Comparison of ENCODE assay signal across 29 mouse cellular contexts in the genomic region with DNA sequence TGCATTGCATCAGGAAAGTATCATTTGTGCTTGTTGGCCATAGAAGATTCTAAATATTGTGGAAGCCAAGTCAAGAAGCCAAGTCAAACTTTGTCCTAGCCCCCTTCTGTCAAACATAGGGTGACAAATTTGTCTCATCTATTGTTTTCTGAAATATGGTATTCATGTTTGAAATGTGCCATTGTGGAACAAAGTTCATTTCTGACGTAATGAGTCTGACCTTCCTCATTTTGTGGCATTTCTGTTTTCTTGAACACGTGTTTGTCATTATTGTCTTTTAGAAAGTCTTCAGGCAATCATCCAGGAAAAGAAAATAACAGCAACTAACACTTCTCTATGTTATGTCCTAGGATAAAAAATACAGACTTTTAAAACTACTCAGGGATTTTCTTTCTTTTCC. TPM values are rescaled to one million over a fixed set of nuclear protein-coding genes. Genes with fewer than 3 reads are reported as not detected.
DNase-seq lines count a peak whose midpoint lies in the region; ATAC-seq and TF ChIP-seq lines count a peak whose summit lies in the region.
"Had no signal": no experiment of that assay in that cellular context is flagged by ENCODE, and none has a peak within 500 bp of the region (broad histone marks: within the 10 kb centered on the region; RNA-seq: fewer than 3 reads in every experiment).

No protein-coding gene starts in this region.

- peaks cover 14% of the 10 kb centered on the region for H3K4me1 ChIP-seq in liver, adult 2 months (ENCODE audit: control insufficient read depth, insufficient read depth, low read length)
- peaks cover 3 to 8% of the 10 kb centered on the region in 2 experiments for H3K4me1 ChIP-seq in MEL (ENCODE audit: control insufficient read depth in 1 of 2, insufficient read depth in 2 of 2, low read length in 2 of 2)
- H3K4me1 ChIP-seq: hindbrain, embryonic 10.5 days; hindbrain, embryonic 15.5 days; limb, embryonic 13.5 days; midbrain, embryonic 15.5 days had no signal

- TF ChIP-seq EP300 in MEL (IDR thresholded peaks at IDR 0.05; ENCODE audit: low read depth in 1 of 2, low read length in 2 of 2), result no peak; a peak in 1 of 4 replicates

- H3K27me3 ChIP-seq in liver, adult 2 months (ENCODE audit: control insufficient read depth, insufficient read depth, low read length), result no peaks in the 10 kb centered on the region
- no peaks in the 10 kb centered on the region for H3K27me3 ChIP-seq in MEL (ENCODE audit: control insufficient read depth in 1 of 2, insufficient read depth in 2 of 2, low read length in 2 of 2)
- H3K27me3 ChIP-seq: heart, embryonic 13.5 days; hindbrain, embryonic 15.5 days; limb, embryonic 13.5 days; liver, embryonic 13.5 days; midbrain, embryonic 15.5 days had no signal

- 12% methylated on average over 2 of the region's 2 CpGs for WGBS in liver, adult 2 months

- no peaks in the 10 kb centered on the region for H3K36me3 ChIP-seq in liver, adult 2 months (ENCODE audit: control insufficient read depth, insufficient read depth, low read length)
- peaks cover 0 to 16% of the 10 kb centered on the region in 2 experiments; a peak in 2 of 4 replicates for H3K36me3 ChIP-seq in MEL (ENCODE audit: control insufficient read depth in 1 of 2, insufficient read depth in 2 of 2, low read length in 2 of 2)
- H3K36me3 ChIP-seq: heart, embryonic 13.5 days; hindbrain, embryonic 10.5 days; hindbrain, embryonic 15.5 days; limb, embryonic 13.5 days; liver, embryonic 13.5 days; midbrain, embryonic 15.5 days had no signal

- no peak overlapping the region for H3K27ac ChIP-seq in liver, adult 2 months (replicated peaks; ENCODE audit: insufficient read depth, low read depth, low read length)
- H3K27ac ChIP-seq in MEL (ENCODE audit: control insufficient read depth, low read depth, low read length), result no peak overlapping the region; the same call in 1 of the 2 replicates
- H3K27ac ChIP-seq: heart, adult 2 months; heart, embryonic 13.5 days; hindbrain, embryonic 10.5 days; hindbrain, embryonic 15.5 days; left cerebral cortex, adult 2 months; limb, embryonic 13.5 days; liver, embryonic 13.5 days; midbrain, embryonic 15.5 days had no signal

- intact Hi-C loops in left cerebral cortex, postnatal 36 days (cut with DNase I), result no loop called here

- no peaks in the 10 kb centered on the region for H3K9me3 ChIP-seq in MEL (replicated peaks; ENCODE audit: insufficient read depth, low read length)
- H3K9me3 ChIP-seq: heart, embryonic 13.5 days; hindbrain, embryonic 10.5 days; hindbrain, embryonic 15.5 days; limb, embryonic 13.5 days; liver, embryonic 13.5 days; midbrain, embryonic 15.5 days had no signal

- H3K4me3 ChIP-seq in liver, adult 2 months (ENCODE audit: insufficient read depth, low read depth, low read length), result no peak overlapping the region
- H3K4me3 ChIP-seq in MEL (ENCODE audit: control insufficient read depth in 1 of 2, insufficient read depth in 1 of 2, low read depth in 2 of 2, low read length in 2 of 2), result no peak overlapping the region
- H3K4me3 ChIP-seq: heart, adult 2 months; heart, embryonic 13.5 days; hindbrain, embryonic 10.5 days; hindbrain, embryonic 15.5 days; left cerebral cortex, adult 2 months; limb, embryonic 13.5 days; liver, embryonic 13.5 days; midbrain, embryonic 15.5 days had no signal

- no peak for TF ChIP-seq CTCF in liver, adult 2 months (IDR thresholded peaks at IDR 0.05; ENCODE audit: low read depth, low read length)
- no peak for TF ChIP-seq CTCF in MEL (IDR thresholded peaks at IDR 0.05 in 2 of 3, conservative IDR thresholded peaks at IDR 0.05 in 1 of 3; ENCODE audit: control insufficient read depth in 1 of 3, insufficient read depth in 1 of 3, low read depth in 2 of 3, low read length in 3 of 3, poor library complexity in 1 of 3, severe bottlenecking in 1 of 3)

- H3K9ac ChIP-seq in liver, adult 2 months (ENCODE audit: low read depth, low read length), result no peak overlapping the region
- no peak overlapping the region for H3K9ac ChIP-seq in MEL (ENCODE audit: control insufficient read depth, low read depth, low read length, poor library complexity, severe bottlenecking)
- H3K9ac ChIP-seq: heart, embryonic 13.5 days; hindbrain, embryonic 15.5 days; limb, embryonic 13.5 days; liver, embryonic 13.5 days; midbrain, embryonic 15.5 days had no signal

- no peak for TF ChIP-seq RAD21 in MEL (IDR thresholded peaks at IDR 0.05; ENCODE audit: low read depth, low read length)

- no peak for TF ChIP-seq POLR2A in liver, adult 2 months (IDR thresholded peaks at IDR 0.05; ENCODE audit: extremely low read depth, insufficient read depth, low read length)
- no peak for TF ChIP-seq POLR2A in MEL (IDR thresholded peaks at IDR 0.05; ENCODE audit: control insufficient read depth in 1 of 2, insufficient read depth in 1 of 2, low read depth in 1 of 2, low read length in 2 of 2, poor library complexity in 1 of 2)

- peak; percentile 55 for ATAC-seq in granulocyte monocyte progenitor cell, adult 5-6 weeks (replicated peaks; ENCODE audit: poor library complexity, severe bottlenecking)
- ATAC-seq in neutrophil, adult 5-6 weeks (ENCODE audit: extremely low read depth, insufficient number of reproducible peaks, low FRiP score, poor library complexity, severe bottlenecking), result peak; percentile 69; the same call in 1 of the 2 replicates
- ATAC-seq: CD4-positive, CD25-positive, alpha-beta regulatory T cell, adult 4 months; forebrain, embryonic 14.5 days; inflammation-experienced regulatory T-cells, adult 6 months; midbrain, embryonic 15.5 days had no signal

- peak; percentile 59 for DNase-seq in liver, adult 2 months (ENCODE audit: extremely low read depth, low read depth, low spot score)
- DNase-seq in liver (no peak), MEL (ENCODE audit: low read depth, low spot score) (no peak)
- DNase-seq in right cerebral cortex, postnatal 4 days, result no peak
- DNase-seq in left cerebral cortex, postnatal 36 days (ENCODE audit: low spot score in 2 of 2), result no peak
- no peak for DNase-seq in urinary bladder, adult 18-20 months (ENCODE audit: low spot score in 2 of 2)
- DNase-seq: adrenal gland, postnatal 14 days; cerebellum, adult 2 months; cerebellum, postnatal 14 days; gastrocnemius, postnatal 25 days; heart, adult 2 months; heart, postnatal 10 days; kidney, adult 11 months; kidney, postnatal 14 days; liver, embryonic 13.5 days; lung, adult 18-20 months; lung, postnatal 14 days; thymus, postnatal 14 days had no signal

- peaks cover 20% of the 10 kb centered on the region; the same call in 1 of the 2 replicates for H3K79me2 ChIP-seq in liver, adult 2 months (ENCODE audit: control insufficient read depth, insufficient read depth, low read length)
- H3K79me2 ChIP-seq in MEL (ENCODE audit: control insufficient read depth, insufficient read depth, low read length, poor library complexity), result peaks cover 4% of the 10 kb centered on the region; the same call in 1 of the 2 replicates

TF ChIP-seq in MEL, 35 proteins besides CTCF, POLR2A, EP300 and RAD21:
- no peak for TF ChIP-seq ZNF384 (IDR thresholded peaks at IDR 0.05; ENCODE audit: low read depth, low read length)
- no peak for TF ChIP-seq NRF1 (IDR thresholded peaks at IDR 0.05; ENCODE audit: insufficient read depth, low read depth, low read length, poor library complexity, severe bottlenecking)
- TF ChIP-seq NELFE (IDR thresholded peaks at IDR 0.05; ENCODE audit: low read depth, low read length), result no peak
- peak; percentile 46; the same call in 1 of the 2 replicates for TF ChIP-seq MAX (IDR thresholded peaks at IDR 0.05; ENCODE audit: low read length)
- no peak for TF ChIP-seq MAFK (IDR thresholded peaks at IDR 0.05; ENCODE audit: borderline replicate concordance, low read depth, low read length)
- TF ChIP-seq MYC (IDR thresholded peaks at IDR 0.05; ENCODE audit: low read depth, low read length), result no peak
- 0 out of 2 replicates have a peak, but pooled peaks have one; percentile 5 for TF ChIP-seq USF1 (IDR thresholded peaks at IDR 0.05; ENCODE audit: low read depth, low read length)
- no peak for TF ChIP-seq GATA1 (IDR thresholded peaks at IDR 0.05; ENCODE audit: low read depth, low read length)
- TF ChIP-seq MAZ (IDR thresholded peaks at IDR 0.05; ENCODE audit: low read depth, low read length), result no peak
- 0 out of 2 replicates have a peak, but pooled peaks have one; percentile 14 for TF ChIP-seq ETS1 (IDR thresholded peaks at IDR 0.05; ENCODE audit: low read depth, low read length)
- no peak for TF ChIP-seq USF2 (IDR thresholded peaks at IDR 0.05; ENCODE audit: borderline replicate concordance in 1 of 2, insufficient read depth in 1 of 2, low read depth in 1 of 2, low read length in 2 of 2)

RNA-seq across cellular contexts. Expression of a gene that starts 46.6 kb away (rescaled TPM):
- 86.2 and 95.7 TPM in 2 replicates for total RNA-seq in liver, adult 2 months (2014; rRNA removed)
- 15.5 and 16.2 TPM in 2 replicates for polyA plus RNA-seq in liver, adult 2 months (2012; rRNA removed)
- total RNA-seq in MEL (2012; rRNA removed), result 4.5 and 5.5 TPM in 2 replicates
- polyA plus RNA-seq in MEL (2012; ENCODE audit: insufficient read depth in 1 of 2, insufficient read length in 2 of 2, low read depth in 1 of 2, low replicate concordance in 2 of 2, missing spikeins in 1 of 2), result 10 to 100 TPM in 1 of 2 experiments, 1 to 10 TPM in 1; 9.9 to 36.6 TPM
- total RNA-seq in granulocyte monocyte progenitor cell, adult 5-6 weeks (2014; fragmentation: Nextera tagmentation), result 3.7 and 8.1 TPM in 2 replicates
- total RNA-seq in granulocyte monocyte progenitor cell, adult 5-6 weeks (2017), result 14.3 and 15.0 TPM in 2 replicates
- 46.0 and 50.6 TPM in 2 replicates for total RNA-seq in neutrophil, adult 5-6 weeks (2017)
- 1 to 10 TPM; 6.8 to 9.1 TPM for total RNA-seq in left cerebral cortex, postnatal 36 days (2021)
